Mouse (Mus musculus): ENCODE results near the gene Myo1e.

GRCm38 (mm10) chr9:70331727-70332335 is 124.7 kb downstream of the Myo1e start:
- TF ChIP-seq CTCF (IDR thresholded peaks at IDR 0.05; ENCODE audit: low read depth) = no peak
- TF ChIP-seq EP300 (optimal IDR thresholded peaks at IDR 0.05) = no peak

Measured in stomach, postnatal 0 days (tissue).